Mouse (Mus musculus) spleen, adult 2 months (tissue): ENCODE measurements at regions not wholly inside any gene's neighbourhood (a gene's known extent, or its start where the extent isn't known, plus 50 kb on each side); places are given as distances from the start of the nearest gene placed in this dataset.

Source experiments
- DNase-seq, 2 experiments: peaks; one replicate each; pipeline versions ENCODE4 v3.0.0 to v3.0.0-alpha.2; 2012 to 2021; ENCODE audit warnings: low spot score in 2 of 2, low read depth in 1 of 2
- H3K27ac ChIP-seq: fragments of 200-500 bp; 2 replicates; pipeline ENCODE4 v1.5.1; 2012; ENCODE audit warnings: low read length, inconsistent platforms; ENCODE audit not compliant: insufficient read depth
- H3K27me3 ChIP-seq: fragments of 200-500 bp; 2 replicates; pipeline ENCODE4 v1.6.1; 2012; ENCODE audit warnings: mild to moderate bottlenecking, moderate library complexity, low read length, inconsistent platforms; ENCODE audit not compliant: control insufficient read depth, insufficient read depth
- H3K36me3 ChIP-seq: fragments of 200-500 bp; 2 replicates; pipeline ENCODE4 v1.6.1; 2012; ENCODE audit warnings: mild to moderate bottlenecking, low read length, inconsistent platforms; ENCODE audit not compliant: control insufficient read depth, insufficient read depth
- H3K4me1 ChIP-seq: fragments of 200-500 bp; 2 replicates; pipeline ENCODE4 v1.6.1; 2011; ENCODE audit warnings: inconsistent platforms; ENCODE audit not compliant: control insufficient read depth, insufficient read depth, insufficient read length
- H3K4me3 ChIP-seq: fragments of 200-500 bp; 2 replicates; pipeline ENCODE4 v1.5.1; 2011; ENCODE audit warnings: mild to moderate bottlenecking, inconsistent platforms; ENCODE audit not compliant: insufficient read depth, insufficient read length; ENCODE audit errors: extremely low read depth
- CTCF ChIP-seq: fragments of 200-500 bp; IDR thresholded peaks from 2 replicates; pipeline ENCODE4 v1.5.1; 2011; ENCODE audit warnings: mild to moderate bottlenecking, inconsistent platforms; ENCODE audit not compliant: insufficient read depth, insufficient read length, insufficient replicate concordance; ENCODE audit errors: extremely low read depth
- POLR2A ChIP-seq: fragments of 200-500 bp; IDR thresholded peaks from 2 replicates; pipeline ENCODE4 v1.6.1; 2011; ENCODE audit warnings: low read depth, low read length, inconsistent platforms
- whole genome bisulfite sequencing: fragments of 180-500 bp; shearing (Covaris S2); methylation state at CpG from one replicate; pipeline ENCODE4 v1.1.7; 2018; 5-methylcytosine and 5-hydroxymethylcytosine counted together

DNA sequence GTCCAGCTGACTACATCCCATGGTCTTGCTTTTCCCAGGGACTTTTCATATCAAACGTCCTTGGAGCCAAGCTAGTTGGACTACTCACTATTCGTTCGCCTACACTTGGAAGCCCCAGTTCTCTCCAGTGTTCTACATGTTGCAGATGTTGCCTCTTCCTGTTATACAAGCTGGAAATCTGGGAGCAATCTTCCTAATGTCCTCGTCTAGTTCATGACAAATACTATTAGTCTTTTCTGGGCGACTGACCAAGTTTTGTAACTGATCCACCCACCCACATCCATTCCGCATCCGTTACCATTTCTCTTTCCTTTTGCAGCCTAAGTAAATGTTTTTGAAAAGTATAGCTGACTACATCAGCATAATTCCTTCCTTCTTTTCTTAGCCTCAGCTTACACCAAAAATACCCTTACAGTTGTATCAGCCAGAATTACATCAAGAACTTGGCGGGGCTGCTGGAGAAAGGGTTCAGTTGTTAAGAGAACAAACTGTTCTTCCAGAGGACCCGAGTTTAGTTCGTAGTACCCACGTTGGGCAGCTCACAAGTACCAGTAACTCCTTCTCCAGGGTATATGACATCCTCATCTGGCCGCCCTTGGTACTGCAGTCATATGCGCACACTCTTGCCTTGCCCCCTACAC, 161.1 kb upstream of the Fbxl17 start:
- no peaks in the 10 kb centered on the region for H3K4me1 ChIP-seq
- 87% methylated on average over 13 of the region's 13 CpGs for WGBS
- no peak overlapping the region for H3K4me3 ChIP-seq
- H3K27ac ChIP-seq: no peak overlapping the region
- no peaks in the 10 kb centered on the region for H3K36me3 ChIP-seq
- no peak for TF ChIP-seq POLR2A
- H3K27me3 ChIP-seq: no peaks in the 10 kb centered on the region
- DNase-seq: no peak

- H3K27ac ChIP-seq: no peak overlapping the region
- DNase-seq: no peak
Observed at GRCm38 (mm10) chr17:63661584-63661983, 161.8 kb upstream of the Fbxl17 start.

DNA sequence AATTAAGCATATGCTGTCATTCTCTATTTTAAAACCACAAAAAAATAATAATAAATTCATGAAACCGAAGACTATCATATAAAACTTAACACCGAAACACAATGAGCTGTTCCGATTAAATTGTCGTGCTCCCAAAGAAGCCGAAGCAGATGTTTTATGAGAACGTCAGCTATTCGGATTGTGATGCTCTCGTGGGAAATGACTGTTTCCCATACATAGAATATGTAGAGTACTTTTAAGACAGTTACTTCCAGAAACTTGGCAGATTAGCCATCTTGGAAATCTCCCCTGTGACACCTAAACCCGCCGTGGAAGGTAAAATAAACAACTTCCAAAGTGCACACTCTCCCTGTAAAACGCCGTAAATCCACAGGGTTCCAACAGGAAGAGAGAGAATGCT, 162.4 kb upstream of the Fbxl17 start:
- Histone ChIP-seq H3K4me3 (no peak overlapping the region), H3K4me1 (no peaks in the 10 kb centered on the region), H3K36me3 (no peaks in the 10 kb centered on the region), H3K27me3 (no peaks in the 10 kb centered on the region), H3K27ac (no peak overlapping the region)
- WGBS: 72% methylated on average over 12 of the region's 12 CpGs
- TF ChIP-seq CTCF: no peak
- no peak for TF ChIP-seq POLR2A
- no peak for DNase-seq

More at GRCm38 (mm10) chr17:63661584-63661983, 161.8 kb upstream of the Fbxl17 start:
- no peaks in the 10 kb centered on the region for H3K36me3 ChIP-seq
- TF ChIP-seq CTCF (no peak), POLR2A (no peak)
- H3K27me3 ChIP-seq: no peaks in the 10 kb centered on the region
- WGBS: 88% methylated on average over 4 of the region's 4 CpGs
- H3K4me1 ChIP-seq: no peaks in the 10 kb centered on the region
- H3K4me3 ChIP-seq: no peak overlapping the region

DNA sequence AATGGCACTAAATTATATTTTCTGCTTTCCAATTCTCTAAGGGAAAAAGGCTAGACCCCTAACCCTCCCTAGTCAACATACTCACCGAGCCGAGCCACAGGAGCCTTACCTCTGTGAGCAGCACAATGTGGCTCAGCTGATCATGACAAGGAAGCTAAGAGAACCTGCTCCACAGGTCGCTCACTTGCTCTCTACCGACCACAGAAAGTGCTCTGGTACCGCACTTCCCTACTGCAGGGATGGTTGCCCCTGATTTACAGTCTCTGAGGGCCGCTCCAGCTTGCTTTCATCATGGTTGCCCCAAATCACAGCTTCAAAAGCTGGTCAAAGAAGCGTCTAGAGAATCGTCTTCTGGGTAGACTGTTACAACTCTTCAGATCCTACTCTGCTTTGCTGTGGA, 177.0 kb upstream of the Fbxl17 start:
- no peaks in the 10 kb centered on the region for H3K36me3 ChIP-seq
- H3K4me1 ChIP-seq: no peaks in the 10 kb centered on the region
- WGBS: 84% methylated on average over 8 of the region's 8 CpGs
- TF ChIP-seq CTCF (no peak), POLR2A (no peak)
- no peak overlapping the region for H3K4me3 ChIP-seq
- no peaks in the 10 kb centered on the region for H3K27me3 ChIP-seq
- no peak for DNase-seq
- no peak overlapping the region for H3K27ac ChIP-seq

- TF ChIP-seq CTCF: no peak
- no peak for TF ChIP-seq POLR2A
- H3K36me3 ChIP-seq: no peaks in the 10 kb centered on the region
- WGBS: 29% methylated on average over 3 of the region's 3 CpGs
- no peaks in the 10 kb centered on the region for H3K4me1 ChIP-seq
- no peak overlapping the region for H3K27ac ChIP-seq
- H3K4me3 ChIP-seq: no peak overlapping the region
- H3K27me3 ChIP-seq: no peaks in the 10 kb centered on the region
- DNase-seq: no peak
Observed at GRCm38 (mm10) chr17:63677996-63678657, 178.3 kb upstream of the Fbxl17 start.

DNA sequence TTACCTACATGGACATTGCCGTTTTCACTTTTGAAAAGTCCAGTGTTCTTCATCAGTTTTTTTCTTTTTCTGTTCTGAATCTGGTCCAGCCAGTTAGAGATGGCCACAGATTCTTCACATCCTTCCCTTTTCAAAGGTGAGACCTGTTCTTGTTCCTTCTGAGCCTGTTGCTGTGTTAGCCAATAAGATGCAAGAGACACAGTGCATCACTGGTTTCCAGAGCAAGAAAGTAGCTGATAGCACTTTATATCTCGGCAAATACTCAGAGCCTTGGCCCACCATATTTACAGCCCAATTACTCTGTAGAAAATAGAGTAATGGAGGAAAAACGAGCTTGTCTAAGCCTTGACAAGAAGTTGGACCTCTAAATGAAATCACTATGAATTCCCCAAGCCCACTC, 180.7 kb upstream of the Fbxl17 start:
- 74% methylated on average over 3 of the region's 3 CpGs for WGBS
- no peak for TF ChIP-seq POLR2A
- no peak for TF ChIP-seq CTCF

DNA sequence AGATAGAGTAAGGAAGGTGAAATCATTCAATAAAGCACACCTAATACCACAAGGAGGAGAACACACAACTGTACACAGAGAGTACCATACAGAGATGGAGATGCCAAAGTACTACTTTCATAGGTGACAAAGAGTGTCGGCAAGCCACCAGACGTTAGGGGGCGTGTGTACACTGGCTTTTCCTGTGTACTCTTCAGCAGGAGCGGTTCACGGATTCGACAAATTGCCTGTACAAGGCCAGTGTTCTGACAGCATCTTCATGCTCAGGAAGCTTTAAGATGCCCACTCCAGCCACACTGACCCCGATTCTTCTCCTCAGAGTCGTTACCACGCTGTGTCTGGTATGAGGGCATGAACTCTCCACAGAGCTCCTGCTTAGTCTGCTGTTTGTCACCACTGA, 179.5 kb upstream of the Fer start:
- Histone ChIP-seq H3K27me3 (no peaks in the 10 kb centered on the region), H3K36me3 (no peaks in the 10 kb centered on the region), H3K4me1 (no peaks in the 10 kb centered on the region), H3K4me3 (no peak overlapping the region), H3K27ac (no peak overlapping the region)
- TF ChIP-seq CTCF: no peak
- TF ChIP-seq POLR2A: no peak
- WGBS: 80% methylated on average over 9 of the region's 9 CpGs
- DNase-seq: no peak

More for the DNA sequence above, 180.7 kb upstream of the Fbxl17 start:
- DNase-seq: no peak
- H3K27me3 ChIP-seq: no peaks in the 10 kb centered on the region
- H3K4me1 ChIP-seq: no peaks in the 10 kb centered on the region
- no peak overlapping the region for H3K27ac ChIP-seq
- H3K4me3 ChIP-seq: no peak overlapping the region
- no peaks in the 10 kb centered on the region for H3K36me3 ChIP-seq
